Mouse (Mus musculus) spleen, adult 2 months (tissue): ENCODE data around the gene Dtl.

Experiments used
- CTCF ChIP-seq: fragments of 200-500 bp; IDR thresholded peaks from 2 replicates; pipeline ENCODE4 v1.5.1; 2011; ENCODE audit warnings: mild to moderate bottlenecking, inconsistent platforms; ENCODE audit not compliant: insufficient read depth, insufficient read length, insufficient replicate concordance; ENCODE audit errors: extremely low read depth
- POLR2A ChIP-seq: fragments of 200-500 bp; IDR thresholded peaks from 2 replicates; pipeline ENCODE4 v1.6.1; 2011; ENCODE audit warnings: low read depth, low read length, inconsistent platforms

DNA sequence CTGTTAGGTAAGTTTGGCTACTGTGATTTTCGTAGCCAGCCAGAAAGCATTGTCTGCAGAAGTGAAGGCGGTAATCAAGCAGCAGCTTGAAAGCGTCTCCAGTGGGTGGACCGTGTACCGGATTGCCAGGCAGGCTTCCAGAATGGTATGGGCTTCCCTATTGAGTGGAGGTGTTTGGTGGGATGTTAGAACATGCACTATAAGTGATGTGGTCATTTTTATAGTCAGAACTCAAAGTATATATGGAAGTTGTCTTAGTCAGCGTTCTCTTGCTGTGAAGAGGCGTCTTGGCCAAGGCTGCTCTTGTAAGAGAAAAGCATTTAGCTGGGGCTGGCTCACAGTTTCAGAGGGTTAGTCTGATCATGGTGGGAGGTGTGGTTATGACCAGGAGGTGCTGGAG, 35.0 kb upstream of the Dtl start:
- TF ChIP-seq POLR2A = no peak
- TF ChIP-seq CTCF = no peak
